Mouse (Mus musculus) CH12.LX (cell line): Measurements from ENCODE around the gene Rab11a. TPM values are rescaled to one million over a fixed set of nuclear protein-coding genes. Genes with fewer than 3 reads are reported as not detected.

Source experiments
- DNase-seq: peaks from one replicate; pipeline ENCODE4 v3.0.0-alpha.2; 2013; ENCODE audit errors: extremely low read depth
- H3K27ac ChIP-seq: 2 replicates; pipeline ENCODE4 v1.5.1; 2012; ENCODE audit warnings: low read depth, mild to moderate bottlenecking, control low read depth, moderate library complexity; ENCODE audit not compliant: insufficient read depth
- H3K27me3 ChIP-seq: replicated peaks from 2 replicates; pipeline ENCODE3; 2012; ENCODE audit warnings: inconsistent platforms
- H3K36me3 ChIP-seq, 2 experiments: replicated peaks in 1 of 2; 2 replicates each; pipeline versions ENCODE3 to v1.6.1; 2012; ENCODE audit warnings: inconsistent platforms in 1 of 2, low read length in 1 of 2, mild to moderate bottlenecking in 1 of 2, mixed read lengths in 1 of 2, moderate library complexity in 1 of 2; ENCODE audit not compliant: control insufficient read depth in 1 of 2, insufficient read depth in 1 of 2
- H3K4me1 ChIP-seq, 2 experiments: 2 replicates each; pipeline ENCODE4 v1.6.1; 2012; ENCODE audit warnings: inconsistent platforms in 1 of 2, moderate library complexity in 1 of 2; ENCODE audit not compliant: insufficient read depth in 2 of 2, control insufficient read depth in 1 of 2
- H3K4me2 ChIP-seq: 2 replicates; pipeline ENCODE4 v1.6.1; 2012; ENCODE audit warnings: low read depth, mild to moderate bottlenecking, control low read depth; ENCODE audit not compliant: poor library complexity, insufficient read depth, severe bottlenecking
- H3K4me3 ChIP-seq, 3 experiments: fragments of 150-350 bp in 1 of 3; sonication (generic) in 1 of 3; replicated peaks in 1 of 3; 2 replicates each; pipeline versions ENCODE3 to v1.5.1; 2011 to 2012; ENCODE audit warnings: low read depth in 2 of 3, low read length in 2 of 3, mild to moderate bottlenecking in 2 of 3, moderate library complexity in 2 of 3, control low read depth in 1 of 3, improper control_type of control experiment in 1 of 3, inconsistent platforms in 1 of 3, mixed read lengths in 1 of 3; ENCODE audit not compliant: poor library complexity in 1 of 3
- H3K79me2 ChIP-seq: replicated peaks from 2 replicates; pipeline ENCODE4 v1.6.1; 2012; ENCODE audit warnings: mild to moderate bottlenecking, moderate library complexity; ENCODE audit not compliant: control insufficient read depth, poor library complexity, insufficient read depth, severe bottlenecking; ENCODE audit errors: extremely low read depth
- H3K9ac ChIP-seq: 2 replicates; pipeline ENCODE4 v1.6.1; 2012; ENCODE audit warnings: low read depth, mild to moderate bottlenecking, control low read depth, moderate library complexity; ENCODE audit not compliant: insufficient read depth
- H3K9me3 ChIP-seq: replicated peaks from 2 replicates; pipeline ENCODE3; 2012; ENCODE audit warnings: low read length, inconsistent platforms, mixed read lengths
- BHLHE40 ChIP-seq: IDR thresholded peaks from 2 replicates; pipeline ENCODE4 v1.6.1; 2011; ENCODE audit warnings: mild to moderate bottlenecking, low read depth, low read length, improper control_type of control experiment
- CTCF ChIP-seq, 2 experiments: IDR thresholded peaks in 1 of 2; conservative IDR thresholded peaks in 1 of 2; 2 replicates each; pipeline ENCODE4 v1.5.1; 2011 to 2012; ENCODE audit warnings: low read depth in 2 of 2, low read length in 2 of 2, improper control_type of control experiment in 1 of 2, inconsistent platforms in 1 of 2, mild to moderate bottlenecking in 1 of 2, moderate library complexity in 1 of 2
- ELF1 ChIP-seq: IDR thresholded peaks from 2 replicates; pipeline ENCODE4 v1.6.1; 2014; ENCODE audit warnings: low read depth, mild to moderate bottlenecking, inconsistent platforms, low read length, improper control_type of control experiment
- GABPA ChIP-seq: IDR thresholded peaks from 2 replicates; pipeline ENCODE4 v1.6.1; 2012; ENCODE audit warnings: low read depth, low read length, improper control_type of control experiment, inconsistent platforms; ENCODE audit not compliant: insufficient replicate concordance
- IRF4 ChIP-seq: IDR thresholded peaks from 2 replicates; pipeline ENCODE4 v1.6.1; 2014; ENCODE audit warnings: low read depth, mild to moderate bottlenecking, inconsistent platforms, low read length, improper control_type of control experiment
- JUN ChIP-seq: IDR thresholded peaks from 2 replicates; pipeline ENCODE4 v1.6.1; 2011; ENCODE audit warnings: low read depth, mild to moderate bottlenecking, low read length, improper control_type of control experiment, moderate library complexity; ENCODE audit not compliant: insufficient read depth
- MAFK ChIP-seq: IDR thresholded peaks from 2 replicates; pipeline ENCODE4 v1.6.1; 2011; ENCODE audit warnings: low read length, improper control_type of control experiment; ENCODE audit not compliant: insufficient replicate concordance
- MAX ChIP-seq: IDR thresholded peaks from 2 replicates; pipeline ENCODE4 v1.6.1; 2011; ENCODE audit warnings: low read length, improper control_type of control experiment
- MEF2A ChIP-seq: IDR thresholded peaks from 2 replicates; pipeline ENCODE4 v1.6.1; 2014; ENCODE audit warnings: low read depth, mild to moderate bottlenecking, inconsistent platforms, low read length, improper control_type of control experiment, borderline replicate concordance
- NELFE ChIP-seq: IDR thresholded peaks from 2 replicates; pipeline ENCODE4 v1.6.1; 2011; ENCODE audit warnings: low read depth, low read length, improper control_type of control experiment
- PAX5 ChIP-seq: IDR thresholded peaks from 2 replicates; pipeline ENCODE4 v1.6.1; 2012; ENCODE audit warnings: low read length, inconsistent platforms, mixed read lengths
- RAD21 ChIP-seq: IDR thresholded peaks from 2 replicates; pipeline ENCODE4 v1.6.1; 2011; ENCODE audit warnings: low read depth, mild to moderate bottlenecking, low read length, improper control_type of control experiment, moderate library complexity
- RCOR1 ChIP-seq: conservative IDR thresholded peaks from 2 replicates; pipeline ENCODE4 v1.6.1; 2012; ENCODE audit warnings: low read depth, mild to moderate bottlenecking, inconsistent platforms, low read length, improper control_type of control experiment
- SMC3 ChIP-seq: IDR thresholded peaks from 2 replicates; pipeline ENCODE4 v1.6.1; 2011; ENCODE audit warnings: low read depth, low read length, improper control_type of control experiment
- TBP ChIP-seq: conservative IDR thresholded peaks from 2 replicates; pipeline ENCODE4 v1.6.1; 2011; ENCODE audit warnings: low read depth, low read length, improper control_type of control experiment
- TCF12 ChIP-seq: IDR thresholded peaks from 2 replicates; pipeline ENCODE4 v1.6.1; 2014; ENCODE audit warnings: low read depth, mild to moderate bottlenecking, inconsistent platforms, low read length, improper control_type of control experiment
- USF2 ChIP-seq: conservative IDR thresholded peaks from 2 replicates; pipeline ENCODE4 v1.6.1; 2011; ENCODE audit warnings: low read depth, low read length, improper control_type of control experiment
- ZC3H11A ChIP-seq: IDR thresholded peaks from 2 replicates; pipeline ENCODE4 v1.6.1; 2012; ENCODE audit warnings: low read depth, mild to moderate bottlenecking, inconsistent platforms, low read length, improper control_type of control experiment
- ZKSCAN1 ChIP-seq: IDR thresholded peaks from 2 replicates; pipeline ENCODE4 v1.6.1; 2012; ENCODE audit warnings: low read depth, inconsistent platforms, low read length, improper control_type of control experiment, borderline replicate concordance
- ZNF384 ChIP-seq: IDR thresholded peaks from 2 replicates; pipeline ENCODE4 v1.6.1; 2012; ENCODE audit warnings: low read depth, low read length, improper control_type of control experiment, inconsistent platforms
- dilution Hi-C: fragments of 300-500 bp; cut with MboI; formaldehyde crosslinking; loops from 2 replicates; pipeline ENCODE4 v1.14.3; 2020; ENCODE audit warnings: low sequenced_read_pairs; ENCODE audit not compliant: extremely low pct_unique_long_range_greater_than_20kb, extremely low pct_ligation_motif_present
- in situ Hi-C: fragments of 300-500 bp; cut with MboI; formaldehyde crosslinking; loops from 3 replicates; pipeline ENCODE4 v1.14.3; 2019; ENCODE audit warnings: low sequenced_read_pairs, low pct_ligation_motif_present, low pct_unique_long_range_greater_than_20kb, mixed read lengths
- polyA plus RNA-seq: library from polyadenylated mRNA; unstranded; fragments of >175 nt; gene quantifications from 2 replicates; pipeline ENCODE4 v1.2.1, GENCODE M21; 2012; ENCODE audit warnings: low read depth; ENCODE audit not compliant: insufficient read length
- total RNA-seq, 2 experiments: library from RNA; depleted of rRNA; stranded (reverse); fragments of 300-350 nt in 1 of 2; fragments of >200 nt in 1 of 2; gene quantifications; 2 replicates each; pipeline ENCODE4 v1.2.3; 2012 to 2014

Rab11a gene
- total and polyA plus RNA-seq, 3 experiments: 109 to 189 (median 168) TPM

DNA sequence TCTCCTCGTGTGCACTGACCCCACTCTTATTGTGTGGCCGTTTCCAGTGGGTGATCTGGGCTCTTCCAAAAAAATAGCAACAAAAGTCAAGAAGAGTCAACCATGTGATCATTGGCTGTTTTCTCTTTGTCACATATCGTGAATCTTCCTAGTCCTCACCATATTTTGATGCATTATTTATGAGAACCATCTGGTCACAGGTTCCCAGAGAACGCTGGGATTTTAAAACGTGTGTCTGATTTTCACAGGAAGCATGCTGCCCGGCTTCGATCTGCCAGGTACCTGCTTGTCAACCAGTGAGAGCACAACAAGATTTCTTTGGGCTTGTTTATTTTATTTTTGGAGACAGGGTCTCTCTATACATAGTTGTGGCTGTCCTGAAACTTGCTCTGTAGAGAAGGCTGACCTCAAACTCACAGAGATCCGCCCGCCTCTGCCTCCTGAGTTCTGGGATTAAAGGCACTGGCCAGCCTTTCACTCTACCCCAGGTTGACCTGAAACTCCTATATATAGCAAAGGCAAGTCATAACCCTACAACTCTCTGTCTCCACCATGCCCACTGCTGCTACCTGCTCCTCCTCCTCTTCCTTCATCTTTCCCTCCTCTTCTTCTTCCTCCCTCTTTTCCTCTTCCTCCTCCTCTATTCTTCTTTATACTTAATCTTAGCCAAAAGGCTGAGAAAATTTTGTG lies 48.8 kb upstream of the Rab11a start:
- H3K4me1 ChIP-seq: peaks cover 14 to 66% of the 10 kb centered on the region in 2 experiments; a peak in 3 of 4 replicates
- no peak overlapping the region for H3K4me3 ChIP-seq
- no peak overlapping the region for H3K4me2 ChIP-seq
- H3K9me3 ChIP-seq: no peaks in the 10 kb centered on the region
- no peaks in the 10 kb centered on the region for H3K27me3 ChIP-seq
- in situ Hi-C loops (no loop called here), dilution Hi-C loops (no loop called here)
- TF ChIP-seq ZNF384: 0 out of 2 replicates have a peak, but pooled peaks have one; percentile 19
- no peak for TF ChIP-seq ZC3H11A
- 0 out of 2 replicates have a peak, but pooled peaks have one; percentile 29 for TF ChIP-seq IRF4
- 0 out of 2 replicates have a peak, but pooled peaks have one; percentile 17 for TF ChIP-seq BHLHE40
- TF ChIP-seq MEF2A: peak; percentile 71
- no peaks in the 10 kb centered on the region for H3K36me3 ChIP-seq
- H3K27ac ChIP-seq: no peak overlapping the region
- no peak for DNase-seq
- no peak overlapping the region for H3K9ac ChIP-seq
- no peaks in the 10 kb centered on the region for H3K79me2 ChIP-seq

DNA sequence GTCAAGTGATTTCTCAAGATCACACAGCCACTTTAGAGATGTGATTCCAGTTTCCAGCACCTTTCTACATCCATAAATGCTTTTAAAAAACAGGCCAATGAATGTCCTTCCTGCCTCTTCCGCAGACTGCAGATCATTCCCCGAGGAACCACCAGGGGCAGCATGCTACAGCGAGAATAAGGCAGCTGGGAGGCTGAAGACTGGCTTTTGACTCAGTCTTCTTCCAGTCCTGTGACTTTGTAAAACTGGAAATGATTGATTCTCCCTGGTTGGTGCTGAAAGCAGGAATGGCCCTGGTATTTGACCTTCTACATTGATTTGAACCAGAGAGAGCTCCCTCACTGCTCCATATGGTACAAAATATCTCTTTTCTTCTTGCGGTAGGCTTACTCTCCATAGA lies 47.3 kb upstream of the Rab11a start:
- Histone ChIP-seq H3K4me3 (no peak overlapping the region), H3K9ac (no peak overlapping the region), H3K36me3 (no peaks in the 10 kb centered on the region), H3K27ac (no peak overlapping the region), H3K79me2 (no peaks in the 10 kb centered on the region), H3K9me3 (no peaks in the 10 kb centered on the region), H3K4me1 (peaks cover 20 to 63% of the 10 kb centered on the region in 2 experiments), H3K4me2 (no peak overlapping the region), H3K27me3 (no peaks in the 10 kb centered on the region)
- peak; percentile 69 for DNase-seq
- dilution Hi-C loops: no loop called here
- in situ Hi-C loops: no loop called here
- TF ChIP-seq SMC3 (peak; percentile 76), MEF2A (no peak), MAFK (no peak), RAD21 (peak; percentile 89), ZKSCAN1 (no peak), ZC3H11A (no peak), PAX5 (no peak), TCF12 (no peak), CTCF (conservative IDR thresholded peaks at IDR 0.05 in 1 of 2, IDR thresholded peaks at IDR 0.05 in 1 of 2; ENCODE audit: low read depth in 2 of 2, low read length in 2 of 2) (peak; percentile 81 to 87), MAX (no peak), USF2 (no peak), ELF1 (peak; percentile 29; the same call in 1 of the 2 replicates), JUN (no peak), RCOR1 (no peak), TBP (no peak), NELFE (no peak), BHLHE40 (no peak), GABPA (no peak)
